Mouse (Mus musculus) urinary bladder, postnatal 10 days (tissue): ENCODE results near the gene Mthfd1l.

ENCODE experiments used
- DNase-seq: peaks from one replicate; pipeline ENCODE4 v3.0.0; 2022; ENCODE audit warnings: low spot score

Gene Mthfd1l

GRCm38 (mm10) chr10:3978326-3978725 is 5.4 kb downstream of the Mthfd1l start:
- no peak for DNase-seq

GRCm38 (mm10) chr10:3978792-3979488 is 6.0 kb downstream of the Mthfd1l start:
- no peak for DNase-seq

- no peak for DNase-seq
Measured at GRCm38 (mm10) chr10:3980231-3980630, 7.3 kb downstream of the Mthfd1l start.

GRCm38 (mm10) chr10:3990295-3990883 is 17.5 kb downstream of the Mthfd1l start:
- no peak for DNase-seq

- no peak for DNase-seq
Measured at GRCm38 (mm10) chr10:3993365-3994102, 20.6 kb downstream of the Mthfd1l start.

GRCm38 (mm10) chr10:3995277-3995676 is 22.4 kb downstream of the Mthfd1l start:
- DNase-seq: no peak

GRCm38 (mm10) chr10:3996170-3996876 is 23.4 kb downstream of the Mthfd1l start:
- no peak for DNase-seq

- DNase-seq: no peak
Measured at GRCm38 (mm10) chr10:3997851-3998426, 25.0 kb downstream of the Mthfd1l start.

GRCm38 (mm10) chr10:4002711-4003110 is 29.8 kb downstream of the Mthfd1l start:
- no peak for DNase-seq

GRCm38 (mm10) chr10:4005191-4005590 is 32.3 kb downstream of the Mthfd1l start:
- no peak for DNase-seq

GRCm38 (mm10) chr10:4006296-4007015 is 33.5 kb downstream of the Mthfd1l start:
- DNase-seq: no peak

GRCm38 (mm10) chr10:4022628-4023303 is 49.8 kb downstream of the Mthfd1l start:
- no peak for DNase-seq

- no peak for DNase-seq
Measured at GRCm38 (mm10) chr10:4026616-4027015, 53.7 kb downstream of the Mthfd1l start.

- DNase-seq: no peak
Measured at GRCm38 (mm10) chr10:4027466-4027865, 54.5 kb downstream of the Mthfd1l start.

- DNase-seq: no peak
Measured at GRCm38 (mm10) chr10:4028851-4029442, 56.0 kb downstream of the Mthfd1l start.

- no peak for DNase-seq
Measured at GRCm38 (mm10) chr10:4033761-4034160, 60.8 kb downstream of the Mthfd1l start.

- no peak for DNase-seq
Measured at GRCm38 (mm10) chr10:4036476-4036875, 63.6 kb downstream of the Mthfd1l start.

GRCm38 (mm10) chr10:4037066-4037465 is 64.1 kb downstream of the Mthfd1l start:
- no peak for DNase-seq

GRCm38 (mm10) chr10:4038576-4038975 is 65.7 kb downstream of the Mthfd1l start:
- DNase-seq: no peak

GRCm38 (mm10) chr10:4041691-4042090 is 68.8 kb downstream of the Mthfd1l start:
- no peak for DNase-seq
